Mouse (Mus musculus) lung, embryonic 16.5 days (tissue): ENCODE data around the gene Depdc1b. TPM values are rescaled to one million over a fixed set of nuclear protein-coding genes. Genes with fewer than 3 reads are reported as not detected.
A peak's percentile ranks its signal among the peaks of the same experiment; 100 is the strongest.

Experiments
- ATAC-seq: fragments of 200-750 bp; cut with Nextera tagmentation; 2 replicates; pipeline ENCODE4 v1.8.0; 2017; ENCODE audit warnings: low read depth, mild to moderate bottlenecking, moderate library complexity
- H3K27ac ChIP-seq: fragments of 300-500 bp; sonication (generic); 2 replicates; pipeline ENCODE4 v1.5.1; 2014; ENCODE audit warnings: mild to moderate bottlenecking, control low read depth, low read length
- H3K27me3 ChIP-seq: fragments of 300-500 bp; sonication (generic); 2 replicates; pipeline ENCODE4 v1.6.1; 2014; ENCODE audit warnings: low read depth, low read length, mixed read lengths; ENCODE audit not compliant: control insufficient read depth, insufficient read depth
- H3K36me3 ChIP-seq: fragments of 300-500 bp; sonication (generic); 2 replicates; pipeline ENCODE4 v1.6.1; 2014; ENCODE audit warnings: low read length; ENCODE audit not compliant: control insufficient read depth, insufficient read depth
- H3K4me1 ChIP-seq: fragments of 300-500 bp; sonication (generic); replicated peaks from 2 replicates; pipeline ENCODE4 v1.6.1; 2014; ENCODE audit warnings: low read length, mixed read lengths; ENCODE audit not compliant: control insufficient read depth, insufficient read depth
- H3K4me2 ChIP-seq: fragments of 300-500 bp; sonication (generic); 2 replicates; pipeline ENCODE4 v1.6.1; 2014; ENCODE audit warnings: low read depth, low read length, control low read depth
- H3K4me3 ChIP-seq: fragments of 300-500 bp; sonication (generic); 2 replicates; pipeline ENCODE4 v1.5.1; 2014; ENCODE audit warnings: mild to moderate bottlenecking, low read length, control low read depth
- H3K9ac ChIP-seq: fragments of 300-500 bp; sonication (generic); 2 replicates; pipeline ENCODE4 v1.6.1; 2014; ENCODE audit warnings: low read length, control low read depth
- H3K9me3 ChIP-seq: fragments of 300-500 bp; sonication (generic); 2 replicates; pipeline ENCODE4 v1.6.1; 2016; ENCODE audit warnings: low read length; ENCODE audit not compliant: control insufficient read depth
- WGBS: fragments of 180-500 bp; shearing (Covaris S2); extraction: QIAGEN DNeasy Blood & Tissue Kit; methylation state at CpG from one replicate; pipeline ENCODE4 v1.1.7; 2014; 5-methylcytosine and 5-hydroxymethylcytosine counted together
- polyA plus RNA-seq: library from polyadenylated mRNA; unstranded; fragments of >200 nt; fragmentation: Nextera tagmentation; extraction: Ambion mirVana; gene quantifications from 2 replicates; pipeline ENCODE4 v1.2.1, GENCODE M21; 2015

The Depdc1b gene
- polyA plus RNA-seq, 1 experiment from 2014 or later, result 14.3 TPM

GRCm38 (mm10) chr13:108337340-108337739 lies 21.2 kb downstream of the Depdc1b start:
- Histone ChIP-seq H3K4me1 (no peaks in the 10 kb centered on the region), H3K27me3 (no peaks in the 10 kb centered on the region), H3K36me3 (no peaks in the 10 kb centered on the region), H3K4me2 (no peak overlapping the region), H3K4me3 (no peak overlapping the region), H3K9ac (no peak overlapping the region), H3K27ac (no peak overlapping the region), H3K9me3 (no peaks in the 10 kb centered on the region)
- 81% methylated on average over 6 of the region's 6 CpGs for WGBS
- ATAC-seq, result no peak

GRCm38 (mm10) chr13:108338076-108338836 lies 22.1 kb downstream of the Depdc1b start:
- Histone ChIP-seq H3K4me3 (no peak overlapping the region), H3K9me3 (no peaks in the 10 kb centered on the region), H3K4me1 (no peaks in the 10 kb centered on the region), H3K36me3 (no peaks in the 10 kb centered on the region), H3K27ac (no peak overlapping the region), H3K9ac (no peak overlapping the region), H3K27me3 (no peaks in the 10 kb centered on the region), H3K4me2 (no peak overlapping the region)
- ATAC-seq, result no peak
- WGBS, result 63% methylated on average over 7 of the region's 7 CpGs

- Histone ChIP-seq H3K36me3 (no peaks in the 10 kb centered on the region), H3K9me3 (no peaks in the 10 kb centered on the region), H3K4me3 (no peak overlapping the region), H3K4me2 (no peak overlapping the region), H3K9ac (no peak overlapping the region), H3K27ac (no peak overlapping the region), H3K4me1 (no peaks in the 10 kb centered on the region), H3K27me3 (no peaks in the 10 kb centered on the region)
- 67% methylated on average over 10 of the region's 10 CpGs for WGBS
- ATAC-seq, result no peak
Observed at GRCm38 (mm10) chr13:108339907-108340596, 23.9 kb downstream of the Depdc1b start.

GRCm38 (mm10) chr13:108341585-108341984 lies 25.5 kb downstream of the Depdc1b start:
- Histone ChIP-seq H3K4me1 (no peaks in the 10 kb centered on the region), H3K4me2 (no peak overlapping the region), H3K4me3 (no peak overlapping the region), H3K9ac (no peak overlapping the region), H3K27me3 (no peaks in the 10 kb centered on the region), H3K27ac (no peak overlapping the region), H3K9me3 (no peaks in the 10 kb centered on the region), H3K36me3 (no peaks in the 10 kb centered on the region)
- 78% methylated on average over 7 of the region's 7 CpGs for WGBS
- no peak for ATAC-seq

GRCm38 (mm10) chr13:108345756-108346155 lies 29.6 kb downstream of the Depdc1b start:
- Histone ChIP-seq H3K4me2 (no peak overlapping the region), H3K27ac (no peak overlapping the region), H3K4me1 (no peaks in the 10 kb centered on the region), H3K9ac (no peak overlapping the region), H3K9me3 (no peaks in the 10 kb centered on the region), H3K36me3 (no peaks in the 10 kb centered on the region), H3K4me3 (no peak overlapping the region), H3K27me3 (no peaks in the 10 kb centered on the region)
- 67% methylated on average over 4 of the region's 4 CpGs for WGBS
- ATAC-seq, result no peak

GRCm38 (mm10) chr13:108347016-108347415 lies 30.9 kb downstream of the Depdc1b start:
- Histone ChIP-seq H3K27me3 (no peaks in the 10 kb centered on the region), H3K4me1 (no peaks in the 10 kb centered on the region), H3K27ac (no peak overlapping the region), H3K9ac (no peak overlapping the region), H3K4me3 (no peak overlapping the region), H3K4me2 (no peak overlapping the region), H3K9me3 (no peaks in the 10 kb centered on the region), H3K36me3 (no peaks in the 10 kb centered on the region)
- 46% methylated on average over 4 of the region's 4 CpGs for WGBS
- ATAC-seq, result peak; percentile 49; the same call in 1 of the 2 replicates

GRCm38 (mm10) chr13:108349624-108350023 lies 33.5 kb downstream of the Depdc1b start:
- ATAC-seq, result no peak
- no peaks in the 10 kb centered on the region for H3K4me1 ChIP-seq
- no peak overlapping the region for H3K27ac ChIP-seq
- H3K9ac ChIP-seq, result no peak overlapping the region
- no peaks in the 10 kb centered on the region for H3K36me3 ChIP-seq
- H3K4me2 ChIP-seq, result no peak overlapping the region
- no peaks in the 10 kb centered on the region for H3K9me3 ChIP-seq
- no peak overlapping the region for H3K4me3 ChIP-seq
- no peaks in the 10 kb centered on the region for H3K27me3 ChIP-seq
- 62% methylated on average over 5 of the region's 5 CpGs for WGBS

- Histone ChIP-seq H3K27me3 (no peaks in the 10 kb centered on the region), H3K4me2 (no peak overlapping the region), H3K27ac (no peak overlapping the region), H3K9ac (no peak overlapping the region), H3K36me3 (0 out of 2 replicates have a peak, but pooled peaks cover 1% of the 10 kb centered on the region), H3K9me3 (no peaks in the 10 kb centered on the region), H3K4me1 (no peaks in the 10 kb centered on the region), H3K4me3 (no peak overlapping the region)
- 79% methylated on average over 5 of the region's 5 CpGs for WGBS
- no peak for ATAC-seq
Observed at GRCm38 (mm10) chr13:108353781-108354180, 37.6 kb downstream of the Depdc1b start.

- no peaks in the 10 kb centered on the region for H3K4me1 ChIP-seq
- H3K9ac ChIP-seq, result no peak overlapping the region
- H3K9me3 ChIP-seq, result no peaks in the 10 kb centered on the region
- ATAC-seq, result 0 out of 2 replicates have a peak, but pooled peaks have one; percentile 12
- H3K4me2 ChIP-seq, result no peak overlapping the region
- H3K36me3 ChIP-seq, result 0 out of 2 replicates have a peak, but pooled peaks cover 3% of the 10 kb centered on the region
- no peaks in the 10 kb centered on the region for H3K27me3 ChIP-seq
- WGBS, result 70% methylated on average over 12 of the region's 12 CpGs
- H3K27ac ChIP-seq, result no peak overlapping the region
- H3K4me3 ChIP-seq, result no peak overlapping the region
Observed at GRCm38 (mm10) chr13:108354804-108355552, 38.8 kb downstream of the Depdc1b start.
